Mouse (Mus musculus) T-helper 1 cell (primary cell): Measurements from ENCODE around the gene Sult2a4.
"Not testable (repeated sequence)": the region's sequence is repeated elsewhere in the genome, so short reads cannot be mapped to it uniquely, and the experiment has no call there.

Experiments
- in situ Hi-C: fragments of 300-600 bp; cut with MboI, MseI; formaldehyde crosslinking; loops from one replicate; pipeline ENCODE4 v1.15.1; 2025; ENCODE audit warnings: high pct_unique_total_duplicates

Gene Sult2a4

DNA sequence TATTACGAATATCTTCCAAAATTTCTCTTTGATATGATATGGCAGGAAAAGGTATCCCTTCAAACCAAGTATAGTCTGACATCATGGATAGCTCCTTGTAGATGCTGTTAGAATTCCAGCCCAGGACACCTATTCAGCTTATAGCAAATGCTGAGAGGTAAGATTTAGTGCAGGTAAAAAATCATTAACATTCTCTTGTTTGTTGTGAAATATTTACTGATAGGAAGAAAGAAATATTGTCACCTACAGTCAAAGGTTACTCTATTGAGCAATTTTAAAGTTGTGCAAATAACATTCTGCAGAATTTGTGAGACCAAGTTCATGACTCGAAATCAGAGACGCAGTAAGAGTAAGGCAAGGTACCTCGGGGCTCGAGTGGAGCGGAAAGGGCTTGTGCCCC, at the start of gene Sult2a4:
Gene Sult2a4, minus strand, starts transcription at position 101 of the 400 bp plus-strand sequence.
- in situ Hi-C loops, result not testable (repeated sequence)

GRCm38 (mm10) chr7:14030831-14031230, 41.4 kb upstream of the Sult2a4 start:
- in situ Hi-C loops, result not testable (repeated sequence)

DNA sequence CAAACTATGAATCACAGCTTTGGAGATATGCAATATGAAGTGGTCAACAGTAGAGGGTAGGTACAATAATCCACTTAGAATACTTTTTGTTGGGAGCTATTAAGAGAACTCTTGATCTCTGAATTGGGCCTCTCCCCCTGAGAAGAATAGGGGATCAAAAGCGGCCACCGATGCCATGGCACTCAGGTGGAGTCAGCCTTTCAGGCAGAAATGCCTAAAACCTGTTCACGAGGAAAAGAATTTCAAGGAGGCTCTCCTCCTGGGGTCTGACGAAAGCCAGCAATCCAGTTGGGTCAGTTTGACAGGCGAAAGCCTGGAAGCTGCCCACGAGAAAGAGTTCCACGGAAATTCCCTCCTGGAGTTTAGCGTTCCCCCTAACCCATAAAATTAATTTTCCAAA, 23.7 kb upstream of the Sult2a4 start:
- in situ Hi-C loops, result no loop called here

GRCm38 (mm10) chr7:14010686-14011085, 21.3 kb upstream of the Sult2a4 start:
- in situ Hi-C loops, result not testable (repeated sequence)
